ENCODE assay signal across 22 mouse cellular contexts in the genomic region with DNA sequence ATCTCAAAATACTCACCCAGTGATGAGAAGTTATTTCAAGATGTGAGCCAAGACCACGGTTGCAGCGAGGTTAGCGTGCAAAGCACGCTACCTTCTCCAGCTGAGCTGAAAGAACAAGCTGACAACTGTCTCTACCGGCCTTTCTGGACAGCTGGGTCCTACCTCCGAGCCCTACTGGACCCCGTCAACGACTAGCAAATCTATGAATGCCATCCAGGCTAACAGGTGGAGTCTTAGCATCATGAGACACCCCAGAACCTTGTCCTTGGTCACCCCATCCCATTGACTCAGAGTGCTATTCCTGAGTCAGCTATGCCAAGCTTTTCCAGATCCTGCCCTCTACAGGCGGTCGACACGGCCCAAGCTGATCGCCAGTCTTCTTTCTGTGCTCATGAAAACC.
DNase-seq lines count a peak whose midpoint lies in the region; ATAC-seq and TF ChIP-seq lines count a peak whose summit lies in the region.
"Had no signal": no experiment of that assay in that cellular context is flagged by ENCODE, and none has a peak within 500 bp of the region (broad histone marks: within the 10 kb centered on the region; RNA-seq: fewer than 3 reads in every experiment).

No protein-coding gene starts in this region.

- no peak overlapping the region for H3K4me2 ChIP-seq in heart, embryonic 13.5 days
- H3K4me2 ChIP-seq: forebrain, embryonic 13.5 days; heart, embryonic 12.5 days; hindbrain, embryonic 13.5 days had no signal

- H3K36me3 ChIP-seq in heart, embryonic 13.5 days = no peaks in the 10 kb centered on the region
- H3K36me3 ChIP-seq in megakaryocyte, embryonic 14.5 days (replicated peaks; ENCODE audit: low read length) = peaks cover 89% of the 10 kb centered on the region
- H3K36me3 ChIP-seq: forebrain, embryonic 10.5 days; heart, embryonic 12.5 days; hindbrain, embryonic 10.5 days; hindbrain, embryonic 13.5 days had no signal

- no peak for ATAC-seq in heart, embryonic 13.5 days (ENCODE audit: extremely low read depth, insufficient number of reproducible peaks, low FRiP score, low TSS enrichment)
- ATAC-seq in megakaryocyte, adult 5-6 weeks (ENCODE audit: poor library complexity, severe bottlenecking) = no peak
- ATAC-seq: CD4-positive, CD25-positive, alpha-beta regulatory T cell, adult 4 months; forebrain, embryonic 13.5 days; hindbrain, embryonic 16.5 days had no signal

- H3K9ac ChIP-seq in heart, embryonic 13.5 days = no peak overlapping the region
- H3K9ac ChIP-seq: forebrain, embryonic 13.5 days; heart, embryonic 12.5 days; hindbrain, embryonic 13.5 days had no signal

- H3K4me1 ChIP-seq in heart, embryonic 13.5 days = peaks cover 45% of the 10 kb centered on the region
- H3K4me1 ChIP-seq in megakaryocyte, embryonic 14.5 days = peaks cover 92% of the 10 kb centered on the region
- H3K4me1 ChIP-seq in cortical plate, adult 2 months (ENCODE audit: control insufficient read depth, insufficient read depth, low read length) = peaks cover 1% of the 10 kb centered on the region; the same call in 1 of the 2 replicates
- H3K4me1 ChIP-seq: forebrain, embryonic 10.5 days; forebrain, embryonic 13.5 days; hindbrain, embryonic 10.5 days had no signal

- WGBS in heart, embryonic 13.5 days = 84% methylated on average over 12 of the region's 12 CpGs

- peak; percentile 18; the same call in 1 of the 2 replicates for TF ChIP-seq CTCF in layer of hippocampus, adult 2 months (conservative IDR thresholded peaks at IDR 0.05)
- 0 out of 2 replicates have a peak, but pooled peaks have one; percentile 7 for TF ChIP-seq CTCF in cortical plate, adult 2 months (IDR thresholded peaks at IDR 0.05; ENCODE audit: extremely low read depth, insufficient read depth, low read length)

- no peaks in the 10 kb centered on the region for H3K9me3 ChIP-seq in heart, embryonic 13.5 days
- no peaks in the 10 kb centered on the region for H3K9me3 ChIP-seq in megakaryocyte, embryonic 14.5 days
- H3K9me3 ChIP-seq: forebrain, embryonic 10.5 days; forebrain, embryonic 13.5 days; hindbrain, embryonic 10.5 days; hindbrain, embryonic 13.5 days had no signal

- DNase-seq in heart, adult 11 months = no peak
- no peak for DNase-seq in layer of hippocampus, adult 2 months (ENCODE audit: low spot score in 2 of 2)
- DNase-seq in layer of hippocampus, adult 18-20 months (ENCODE audit: low spot score in 2 of 2) = no peak
- DNase-seq in thymus, adult 18-20 months = no peak
- DNase-seq: adrenal gland, adult 2 months; adrenal gland, postnatal 14 days; cerebellum, adult 11-12 months; cerebellum, adult 8-10 months; cerebellum, postnatal 10 days; cerebellum, postnatal 36 days; gastrocnemius, postnatal 25 days had no signal

- no peak overlapping the region for H3K4me3 ChIP-seq in heart, embryonic 13.5 days
- no peak overlapping the region for H3K4me3 ChIP-seq in layer of hippocampus, adult 2 months
- peak overlapping the region; percentile 14 for H3K4me3 ChIP-seq in megakaryocyte, embryonic 14.5 days (replicated peaks)
- H3K4me3 ChIP-seq in cortical plate, adult 2 months (ENCODE audit: insufficient read depth, low read length) = no peak overlapping the region
- H3K4me3 ChIP-seq: forebrain, embryonic 10.5 days; forebrain, embryonic 13.5 days; heart, embryonic 12.5 days; hindbrain, embryonic 10.5 days; hindbrain, embryonic 13.5 days had no signal

- H3K27ac ChIP-seq in heart, embryonic 13.5 days (replicated peaks) = peak overlapping the region; percentile 74; the same call in 1 of the 2 replicates
- no peak overlapping the region for H3K27ac ChIP-seq in layer of hippocampus, adult 2 months
- H3K27ac ChIP-seq in cortical plate, adult 2 months (ENCODE audit: insufficient read depth, low read length) = no peak overlapping the region
- H3K27ac ChIP-seq: forebrain, embryonic 10.5 days; forebrain, embryonic 13.5 days; hindbrain, embryonic 10.5 days; hindbrain, embryonic 13.5 days had no signal

- H3K27me3 ChIP-seq in heart, embryonic 13.5 days (replicated peaks) = no peaks in the 10 kb centered on the region
- no peaks in the 10 kb centered on the region for H3K27me3 ChIP-seq in megakaryocyte, embryonic 14.5 days (replicated peaks)
- H3K27me3 ChIP-seq: forebrain, embryonic 13.5 days; heart, embryonic 12.5 days; hindbrain, embryonic 13.5 days had no signal

- TF ChIP-seq POLR2A in cortical plate, adult 2 months (IDR thresholded peaks at IDR 0.05; ENCODE audit: extremely low read depth, insufficient read depth, low read length) = no peak
